Mouse (Mus musculus): Measurements from ENCODE around the gene Camkmt. TPM values are rescaled to one million over a fixed set of nuclear protein-coding genes. Genes with fewer than 3 reads are reported as not detected.
A peak's percentile ranks its signal among the peaks of the same experiment; 100 is the strongest.

Gene Camkmt
- total and polyA plus RNA-seq, 3 experiments, result 1.6 to 5.9 TPM; not detected in 1

DNA sequence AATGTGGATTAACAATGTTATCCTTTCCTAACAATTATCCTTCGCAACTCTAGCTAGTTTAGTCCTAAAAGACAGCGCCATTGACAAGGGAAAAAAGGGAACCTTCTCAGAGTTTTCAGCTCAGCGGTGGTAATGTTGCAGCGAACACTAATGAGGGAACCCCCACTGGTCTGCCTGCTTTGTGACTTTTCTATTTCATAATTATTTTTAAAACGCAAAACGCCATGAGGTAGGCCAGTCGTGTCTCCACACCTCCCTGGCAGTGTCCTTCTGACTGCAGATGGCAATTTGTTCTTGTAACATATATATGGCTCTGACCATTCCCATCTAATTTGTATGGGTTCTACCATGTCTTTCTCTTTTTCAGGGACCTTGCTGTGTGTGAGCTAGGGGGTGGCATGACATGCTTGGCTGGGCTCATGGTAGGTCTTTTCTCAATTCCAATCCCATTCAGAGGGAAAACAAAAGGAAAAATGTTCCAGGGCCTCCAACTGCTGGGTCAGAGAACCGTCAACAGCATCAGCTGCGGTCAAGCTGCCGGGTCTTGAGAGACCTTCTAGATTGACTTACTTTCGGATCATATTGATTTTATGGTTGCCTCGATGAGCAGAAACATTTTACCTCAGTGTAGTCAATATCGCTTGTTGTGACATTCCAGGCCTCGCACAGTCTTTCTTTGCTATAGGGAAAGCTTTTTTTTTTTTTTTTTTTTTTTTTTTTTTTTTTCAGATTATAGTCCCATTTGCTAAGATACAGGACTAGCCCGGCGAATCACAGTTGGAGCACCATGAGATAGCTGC is 302.9 kb downstream of the Camkmt start:
- Histone ChIP-seq H3K27me3 (ENCODE audit: control insufficient read depth in 1 of 2, insufficient read depth in 2 of 2, low read length in 2 of 2) (no peaks in the 10 kb centered on the region), H3K9me3 (replicated peaks; ENCODE audit: insufficient read depth, low read length) (no peaks in the 10 kb centered on the region), H3K9ac (ENCODE audit: control insufficient read depth, low read depth, low read length, poor library complexity, severe bottlenecking) (no peak overlapping the region), H3K36me3 (ENCODE audit: control insufficient read depth in 1 of 2, insufficient read depth in 2 of 2, low read length in 2 of 2) (peaks cover 0 to 7% of the 10 kb centered on the region in 2 experiments; a peak in 2 of 4 replicates), H3K79me2 (ENCODE audit: control insufficient read depth, insufficient read depth, low read length, poor library complexity) (no peaks in the 10 kb centered on the region), H3K4me1 (ENCODE audit: control insufficient read depth in 1 of 2, insufficient read depth in 2 of 2, low read length in 2 of 2) (peaks cover 3% of the 10 kb centered on the region in 2 experiments; a peak in 2 of 4 replicates), H3K4me3 (ENCODE audit: control insufficient read depth in 1 of 2, insufficient read depth in 1 of 2, low read depth in 2 of 2, low read length in 2 of 2) (no peak overlapping the region), H3K27ac (ENCODE audit: control insufficient read depth, low read depth, low read length) (no peak overlapping the region)
- TF ChIP-seq ZNF384 (IDR thresholded peaks at IDR 0.05; ENCODE audit: low read depth, low read length) (peak; percentile 72), CTCF (IDR thresholded peaks at IDR 0.05 in 2 of 3, conservative IDR thresholded peaks at IDR 0.05 in 1 of 3; ENCODE audit: control insufficient read depth in 1 of 3, insufficient read depth in 1 of 3, low read depth in 2 of 3, low read length in 3 of 3, poor library complexity in 1 of 3, severe bottlenecking in 1 of 3) (no peak)
- no peak for DNase-seq (ENCODE audit: low read depth, low spot score)

DNA sequence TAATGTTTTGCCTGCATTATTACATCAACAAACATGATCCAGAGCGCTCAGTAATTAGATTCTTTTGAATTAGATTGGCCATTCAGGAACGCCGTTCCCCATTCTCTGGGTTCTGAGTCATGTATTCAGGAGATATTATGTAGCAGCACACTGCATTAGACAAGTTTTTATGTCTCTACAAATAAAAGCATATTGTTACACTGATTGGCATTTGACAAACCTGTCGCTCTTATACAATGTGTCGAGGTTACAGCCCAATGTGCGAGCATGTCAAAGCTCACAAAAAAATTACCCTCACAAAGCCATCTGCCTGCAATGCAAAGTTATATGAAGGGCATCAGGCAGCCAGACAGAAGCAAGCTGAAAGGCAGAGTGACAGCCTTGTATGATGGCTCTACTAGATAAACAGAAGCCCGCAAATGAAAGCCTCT is 303.6 kb downstream of the Camkmt start:
- TF ChIP-seq SIN3A (IDR thresholded peaks at IDR 0.05; ENCODE audit: low read length), result no peak
- TF ChIP-seq EP300 (IDR thresholded peaks at IDR 0.05; ENCODE audit: low read depth in 1 of 2, low read length in 2 of 2), result no peak
- TF ChIP-seq ZC3H11A (IDR thresholded peaks at IDR 0.05; ENCODE audit: low read depth, low read length), result no peak
- no peak for TF ChIP-seq JUND (IDR thresholded peaks at IDR 0.05; ENCODE audit: low read depth, low read length)
- TF ChIP-seq MXI1 (IDR thresholded peaks at IDR 0.05; ENCODE audit: low read depth, low read length), result no peak
- no peak for TF ChIP-seq TAL1 (IDR thresholded peaks at IDR 0.05; ENCODE audit: low read length)
- no peak for TF ChIP-seq POLR2A (IDR thresholded peaks at IDR 0.05; ENCODE audit: control insufficient read depth in 1 of 2, insufficient read depth in 1 of 2, low read depth in 1 of 2, low read length in 2 of 2, poor library complexity in 1 of 2)
- no peak for TF ChIP-seq ELF1 (IDR thresholded peaks at IDR 0.05; ENCODE audit: low read depth, low read length)
- no peak for TF ChIP-seq GABPA (IDR thresholded peaks at IDR 0.05; ENCODE audit: low read depth, low read length)
- no peak for TF ChIP-seq KAT2A (conservative IDR thresholded peaks at IDR 0.05; ENCODE audit: low read depth, low read length)
- no peak for DNase-seq (ENCODE audit: low read depth, low spot score)
- H3K36me3 ChIP-seq (ENCODE audit: control insufficient read depth in 1 of 2, insufficient read depth in 2 of 2, low read length in 2 of 2), result peaks cover 0 to 7% of the 10 kb centered on the region in 2 experiments; a peak in 2 of 4 replicates
- no peak overlapping the region for H3K9ac ChIP-seq (ENCODE audit: control insufficient read depth, low read depth, low read length, poor library complexity, severe bottlenecking)
- H3K4me1 ChIP-seq (ENCODE audit: control insufficient read depth in 1 of 2, insufficient read depth in 2 of 2, low read length in 2 of 2), result peaks cover 3% of the 10 kb centered on the region in 2 experiments; a peak in 2 of 4 replicates
- no peak overlapping the region for H3K4me3 ChIP-seq (ENCODE audit: control insufficient read depth in 1 of 2, insufficient read depth in 1 of 2, low read depth in 2 of 2, low read length in 2 of 2)
- no peak overlapping the region for H3K27ac ChIP-seq (ENCODE audit: control insufficient read depth, low read depth, low read length)
- H3K9me3 ChIP-seq (replicated peaks; ENCODE audit: insufficient read depth, low read length), result no peaks in the 10 kb centered on the region
- no peaks in the 10 kb centered on the region for H3K27me3 ChIP-seq (ENCODE audit: control insufficient read depth in 1 of 2, insufficient read depth in 2 of 2, low read length in 2 of 2)
- H3K79me2 ChIP-seq (ENCODE audit: control insufficient read depth, insufficient read depth, low read length, poor library complexity), result no peaks in the 10 kb centered on the region

DNA sequence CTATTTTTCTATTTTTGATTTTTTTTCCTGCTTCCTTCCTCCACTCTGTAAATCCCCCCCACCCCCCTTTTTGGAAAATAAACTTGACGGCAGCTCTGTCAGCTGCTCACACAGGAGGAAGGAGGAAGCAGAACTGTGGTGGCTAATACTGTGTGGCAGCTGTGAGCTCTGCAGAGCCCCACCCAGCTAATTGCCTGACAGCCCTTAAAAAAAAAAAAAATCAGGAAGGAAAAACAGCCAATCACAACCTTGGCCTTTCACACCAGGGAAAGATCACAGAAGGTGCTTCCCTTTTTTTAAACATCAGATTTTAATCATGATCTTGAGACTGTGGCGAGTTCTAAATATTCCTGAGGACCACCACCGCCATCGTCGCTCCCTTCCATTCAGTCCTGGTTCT is 305.1 kb downstream of the Camkmt start:
- peak overlapping the region; percentile 15 to 18; a peak in 3 of 4 replicates for H3K4me3 ChIP-seq (ENCODE audit: control insufficient read depth in 1 of 2, insufficient read depth in 1 of 2, low read depth in 2 of 2, low read length in 2 of 2)
- TF ChIP-seq ETS1 (IDR thresholded peaks at IDR 0.05; ENCODE audit: low read depth, low read length) (peak; percentile 94), ZC3H11A (IDR thresholded peaks at IDR 0.05; ENCODE audit: low read depth, low read length) (no peak), MAZ (IDR thresholded peaks at IDR 0.05; ENCODE audit: low read depth, low read length) (0 out of 2 replicates have a peak, but pooled peaks have one; percentile 48), CHD2 (IDR thresholded peaks at IDR 0.05; ENCODE audit: low read length) (no peak), TCF12 (IDR thresholded peaks at IDR 0.05; ENCODE audit: low read depth, low read length) (peak; percentile 48; the same call in 1 of the 2 replicates), GABPA (IDR thresholded peaks at IDR 0.05; ENCODE audit: low read depth, low read length) (no peak), MXI1 (IDR thresholded peaks at IDR 0.05; ENCODE audit: low read depth, low read length) (peak; percentile 51; the same call in 1 of the 2 replicates), CHD1 (IDR thresholded peaks at IDR 0.05; ENCODE audit: low read depth, low read length) (no peak), ZMIZ1 (IDR thresholded peaks at IDR 0.05; ENCODE audit: low read depth, low read length) (no peak), ZKSCAN1 (IDR thresholded peaks at IDR 0.05; ENCODE audit: low read depth, low read length) (no peak; the same call in 1 of the 2 replicates), EP300 (IDR thresholded peaks at IDR 0.05; ENCODE audit: low read depth in 1 of 2, low read length in 2 of 2) (peak in 1 of 2 experiments; percentile 56; a peak in 2 of 4 replicates), MEF2A (IDR thresholded peaks at IDR 0.05; ENCODE audit: extremely low read depth, insufficient replicate concordance, low read depth, low read length, poor library complexity, severe bottlenecking) (no peak), NRF1 (IDR thresholded peaks at IDR 0.05; ENCODE audit: insufficient read depth, low read depth, low read length, poor library complexity, severe bottlenecking) (no peak), HCFC1 (IDR thresholded peaks at IDR 0.05; ENCODE audit: low read depth, low read length) (0 out of 2 replicates have a peak, but pooled peaks have one; percentile 27), TBP (IDR thresholded peaks at IDR 0.05; ENCODE audit: low read depth, low read length) (peak; percentile 50; the same call in 1 of the 2 replicates)

More for the DNA sequence above, 305.1 kb downstream of the Camkmt start:
- Histone ChIP-seq H3K27me3 (ENCODE audit: control insufficient read depth in 1 of 2, insufficient read depth in 2 of 2, low read length in 2 of 2) (no peaks in the 10 kb centered on the region), H3K9me3 (replicated peaks; ENCODE audit: insufficient read depth, low read length) (no peaks in the 10 kb centered on the region), H3K4me1 (ENCODE audit: control insufficient read depth in 1 of 2, insufficient read depth in 2 of 2, low read length in 2 of 2) (peaks cover 3% of the 10 kb centered on the region in 2 experiments; a peak in 2 of 4 replicates), H3K9ac (ENCODE audit: control insufficient read depth, low read depth, low read length, poor library complexity, severe bottlenecking) (peak overlapping the region; percentile 31; the same call in 1 of the 2 replicates), H3K27ac (ENCODE audit: control insufficient read depth, low read depth, low read length) (no peak overlapping the region; the same call in 1 of the 2 replicates), H3K36me3 (ENCODE audit: control insufficient read depth in 1 of 2, insufficient read depth in 2 of 2, low read length in 2 of 2) (peaks cover 0 to 7% of the 10 kb centered on the region in 2 experiments; a peak in 2 of 4 replicates), H3K79me2 (ENCODE audit: control insufficient read depth, insufficient read depth, low read length, poor library complexity) (no peaks in the 10 kb centered on the region)
- DNase-seq (ENCODE audit: low read depth, low spot score), result peak; percentile 87
